Mouse (Mus musculus) left cerebral cortex, adult 2 months (tissue): Measurements from ENCODE around the gene Fndc10. TPM values are rescaled to one million over a fixed set of nuclear protein-coding genes. Genes with fewer than 3 reads are reported as not detected.
"Not testable (repeated sequence)": the region's sequence is repeated elsewhere in the genome, so short reads cannot be mapped to it uniquely, and the experiment has no call there.

Source experiments
- DNase-seq, 2 experiments: peaks; one replicate each; pipeline ENCODE4 v3.0.0; 2021 to 2022; ENCODE audit warnings: low spot score in 2 of 2, mixed read lengths in 1 of 2; ENCODE audit errors: extremely low spot score in 1 of 2
- H3K27ac ChIP-seq: fragments of 200-600 bp; 2 replicates; pipeline ENCODE4 v1.8.1; 2022
- H3K4me3 ChIP-seq: fragments of 200-600 bp; 2 replicates; pipeline ENCODE4 v1.8.1; 2022
- CTCF ChIP-seq: fragments of 200-600 bp; IDR thresholded peaks from 2 replicates; pipeline ENCODE4 v1.8.1; 2022; ENCODE audit warnings: antibody characterized with exemption, mild to moderate bottlenecking, moderate library complexity
- intact Hi-C: fragments of 180-260 bp; cut with DNase I; formaldehyde crosslinking; loops from one replicate; pipeline ENCODE4 v1.15.1; 2025
- total RNA-seq, 2 experiments: library from RNA; stranded (reverse); gene quantifications; 2 replicates each; pipeline ENCODE4 v1.2.3; 2021

The Fndc10 gene
- total RNA-seq, 2 experiments from 2014 or later = 26.2 to 33.4 TPM

GRCm38 (mm10) chr4:155739741-155740636 is 45.8 kb downstream of the Fndc10 start:
- intact Hi-C loops = no loop called here

GRCm38 (mm10) chr4:155740681-155741080 is 46.5 kb downstream of the Fndc10 start:
- H3K27ac ChIP-seq, DNase-seq, H3K4me3 ChIP-seq, intact Hi-C loops: not testable (repeated sequence)

More at GRCm38 (mm10) chr4:155739741-155740636, 45.8 kb downstream of the Fndc10 start:
- H3K27ac ChIP-seq = no peak overlapping the region; the same call in 1 of the 2 replicates
- DNase-seq = no peak
- H3K4me3 ChIP-seq = no peak overlapping the region
- no peak for TF ChIP-seq CTCF

DNA sequence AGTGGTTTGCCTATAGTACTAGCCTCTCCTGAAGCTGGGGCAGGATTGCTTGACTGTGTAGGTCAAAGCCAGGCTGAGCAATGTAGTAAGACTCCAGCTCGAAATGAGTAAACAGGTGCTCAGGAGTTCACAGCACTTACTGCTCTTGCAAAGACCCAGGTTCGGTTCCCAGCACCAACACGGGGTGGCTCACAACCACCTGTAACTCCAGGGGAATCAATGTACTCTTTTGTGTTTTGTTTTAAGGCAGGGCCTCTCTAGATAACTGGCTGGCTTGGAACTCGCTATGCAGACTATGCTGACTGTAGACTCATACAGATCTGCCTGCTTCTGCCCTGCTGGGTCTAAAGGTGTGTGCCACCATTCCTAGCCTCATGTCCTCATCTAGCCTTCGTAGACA is 48.5 kb downstream of the Fndc10 start:
- DNase-seq = no peak
- no peak for TF ChIP-seq CTCF
- H3K4me3 ChIP-seq = no peak overlapping the region
- intact Hi-C loops = no loop called here
- no peak overlapping the region for H3K27ac ChIP-seq

GRCm38 (mm10) chr4:155744474-155744873 is 50.3 kb downstream of the Fndc10 start:
- H3K27ac ChIP-seq = no peak overlapping the region
- intact Hi-C loops = no loop called here
- no peak for TF ChIP-seq CTCF
- no peak overlapping the region for H3K4me3 ChIP-seq
- DNase-seq = no peak

- Histone ChIP-seq H3K27ac (no peak overlapping the region), H3K4me3 (no peak overlapping the region)
- no peak for TF ChIP-seq CTCF
- intact Hi-C loops = no loop called here
- no peak for DNase-seq
Observed at GRCm38 (mm10) chr4:155745136-155745535, 51.0 kb downstream of the Fndc10 start.

Other genes with a start within 250 kb of the Fndc10 start
- 1 to 10 TPM; 1.7 to 1.9 TPM for gene Tmem52, start 225.2 kb upstream of the Fndc10 start, total RNA-seq
- 100 to 1,000 TPM; 853 to 870 TPM for gene Gnb1, start 203.0 kb upstream of the Fndc10 start, total RNA-seq
- 10 to 100 TPM; 55.9 to 58.2 TPM for gene Nadk, start 132.0 kb upstream of the Fndc10 start, total RNA-seq
- 10 to 100 TPM; 47.3 to 50.5 TPM for gene Slc35e2, start 92.9 kb upstream of the Fndc10 start, total RNA-seq
- gene Cdk11b, start 69.5 kb upstream of the Fndc10 start, total RNA-seq = 10 to 100 TPM; 46.8 to 56.0 TPM
- not detected for gene Gm10563, start 48.9 kb upstream of the Fndc10 start, total RNA-seq
- gene Mmp23, start 41.0 kb upstream of the Fndc10 start, total RNA-seq = 1 to 10 TPM; 4.1 to 5.4 TPM
- gene Mib2, start 25.1 kb upstream of the Fndc10 start, total RNA-seq = 100 to 1,000 TPM; 133 to 140 TPM
- 10 to 100 TPM; 89.2 to 98.0 TPM for gene Ssu72, start 10.5 kb downstream of the Fndc10 start, total RNA-seq
- gene Tmem240, start 40.5 kb downstream of the Fndc10 start, total RNA-seq = 10 to 100 TPM; 54.0 to 57.0 TPM
- gene Atad3a, start 66.8 kb downstream of the Fndc10 start, total RNA-seq = 10 to 100 TPM; 53.0 to 58.8 TPM
- 10 to 100 TPM; 13.6 to 15.9 TPM for gene Vwa1, start 80.4 kb downstream of the Fndc10 start, total RNA-seq
- 10 to 100 TPM; 16.4 to 16.8 TPM for gene Tmem88b, start 91.5 kb downstream of the Fndc10 start, total RNA-seq
- gene Ankrd65, start 96.1 kb downstream of the Fndc10 start, total RNA-seq = under 1 TPM in 1 of 2 experiments, not detected in 1; 0.29 TPM
- 10 to 100 TPM; 82.7 to 84.8 TPM for gene Mrpl20, start 108.5 kb downstream of the Fndc10 start, total RNA-seq
- 10 to 100 TPM; 74.8 to 83.4 TPM for gene Ccnl2, start 118.1 kb downstream of the Fndc10 start, total RNA-seq
- gene Aurkaip1, start 136.9 kb downstream of the Fndc10 start, total RNA-seq = 100 to 1,000 TPM in 1 of 2 experiments, 10 to 100 TPM in 1; 98.5 to 101 TPM
- 1 to 10 TPM; 5.9 to 8.0 TPM for gene Mxra8, start 145.3 kb downstream of the Fndc10 start, total RNA-seq
- 10 to 100 TPM; 94.0 to 96.3 TPM for gene Dvl1, start 153.1 kb downstream of the Fndc10 start, total RNA-seq
- gene Tas1r3, start 169.0 kb downstream of the Fndc10 start, total RNA-seq = under 1 TPM; 0.23 to 0.30 TPM
- gene Cptp, start 175.1 kb downstream of the Fndc10 start, total RNA-seq = 10 to 100 TPM; 21.7 to 28.9 TPM
- gene Ints11, start 175.2 kb downstream of the Fndc10 start, total RNA-seq = 10 to 100 TPM; 37.3 to 41.1 TPM
- 10 to 100 TPM; 55.0 to 61.2 TPM for gene Pusl1, start 197.4 kb downstream of the Fndc10 start, total RNA-seq
- gene Acap3, start 197.5 kb downstream of the Fndc10 start, total RNA-seq = 100 to 1,000 TPM; 139 to 152 TPM
- 10 to 100 TPM; 70.3 to 80.5 TPM for gene Ube2j2, start 249.5 kb downstream of the Fndc10 start, total RNA-seq